Mouse (Mus musculus) embryonic facial prominence, embryonic 12.5 days (tissue): ENCODE results near the gene Mtln. TPM values are rescaled to one million over a fixed set of nuclear protein-coding genes. Genes with fewer than 3 reads are reported as not detected.

Experiments
- ATAC-seq: fragments of 200-750 bp; cut with Nextera tagmentation; 2 replicates; pipeline ENCODE4 v1.8.0; 2017; ENCODE audit not compliant: insufficient number of reproducible peaks, insufficient read depth, low FRiP score, low TSS enrichment
- H3K27ac ChIP-seq: fragments of 300-500 bp; sonication (generic); 2 replicates; pipeline ENCODE4 v1.5.1; 2016; ENCODE audit warnings: mild to moderate bottlenecking
- H3K27me3 ChIP-seq: fragments of 300-500 bp; sonication (generic); 2 replicates; pipeline ENCODE4 v1.6.1; 2016; ENCODE audit warnings: mild to moderate bottlenecking, moderate library complexity
- H3K36me3 ChIP-seq: fragments of 300-500 bp; sonication (generic); 2 replicates; pipeline ENCODE4 v1.6.1; 2016; ENCODE audit warnings: mild to moderate bottlenecking
- H3K4me1 ChIP-seq: fragments of 300-500 bp; sonication (generic); 2 replicates; pipeline ENCODE4 v1.6.1; 2016
- H3K4me2 ChIP-seq: fragments of 300-500 bp; sonication (generic); replicated peaks from 2 replicates; pipeline ENCODE4 v1.6.1; 2016; ENCODE audit warnings: mild to moderate bottlenecking, moderate library complexity
- H3K4me3 ChIP-seq: fragments of 300-500 bp; sonication (generic); 2 replicates; pipeline ENCODE4 v1.5.1; 2016; ENCODE audit warnings: mild to moderate bottlenecking
- H3K9ac ChIP-seq: fragments of 300-500 bp; sonication (generic); 2 replicates; pipeline ENCODE4 v1.6.1; 2016; ENCODE audit warnings: mild to moderate bottlenecking, moderate library complexity
- H3K9me3 ChIP-seq: fragments of 300-500 bp; sonication (generic); 2 replicates; pipeline ENCODE4 v1.6.1; 2016; ENCODE audit warnings: mild to moderate bottlenecking, moderate library complexity
- WGBS: fragments of 180-500 bp; shearing (Covaris S2); methylation state at CpG from one replicate; pipeline ENCODE4 v1.1.7; 2016; 5-methylcytosine and 5-hydroxymethylcytosine counted together
- polyA plus RNA-seq: library from polyadenylated mRNA; unstranded; fragments of >200 nt; fragmentation: Nextera tagmentation; extraction: Ambion mirVana; gene quantifications from 2 replicates; pipeline ENCODE4 v1.2.1, GENCODE M21; 2016

Mtln gene
- 25.5 and 29.9 TPM in 2 replicates for polyA plus RNA-seq

- WGBS: 3% methylated on average over 37 of the region's 37 CpGs
- Histone ChIP-seq H3K9ac (peak within 1 kb of the TSS; percentile 68), H3K4me2 (peak within 1 kb of the TSS; percentile 58), H3K4me1 (peaks cover 16% of the 10 kb centered on the region), H3K27me3 (no peaks in the 10 kb centered on the region), H3K36me3 (no peaks in the 10 kb centered on the region), H3K9me3 (no peaks in the 10 kb centered on the region), H3K4me3 (peak within 1 kb of the TSS; percentile 75), H3K27ac (peak within 1 kb of the TSS; percentile 81)
- peak; percentile 92 for ATAC-seq
These were observed at the start of gene Mtln for GRCm38 (mm10) chr2:127791919-127792603. TSS of gene Mtln (minus strand) at chr2:127792488.

- H3K4me1 ChIP-seq: no peaks in the 10 kb centered on the region
- no peak overlapping the region for H3K9ac ChIP-seq
- no peaks in the 10 kb centered on the region for H3K36me3 ChIP-seq
- H3K4me2 ChIP-seq: no peak overlapping the region
- no peak for ATAC-seq
- WGBS: 82% methylated on average over 1 of the region's 1 CpGs
- no peak overlapping the region for H3K27ac ChIP-seq
- no peaks in the 10 kb centered on the region for H3K9me3 ChIP-seq
- H3K27me3 ChIP-seq: peaks cover 33% of the 10 kb centered on the region
- H3K4me3 ChIP-seq: no peak overlapping the region
These were observed 49.1 kb upstream of the Mtln start for GRCm38 (mm10) chr2:127841402-127841801.

- H3K9ac ChIP-seq: no peak overlapping the region
- H3K4me1 ChIP-seq: no peaks in the 10 kb centered on the region
- no peaks in the 10 kb centered on the region for H3K9me3 ChIP-seq
- H3K4me2 ChIP-seq: no peak overlapping the region
- H3K27ac ChIP-seq: no peak overlapping the region
- H3K4me3 ChIP-seq: no peak overlapping the region
- 12% methylated on average over 11 of the region's 11 CpGs for WGBS
- no peaks in the 10 kb centered on the region for H3K36me3 ChIP-seq
- H3K27me3 ChIP-seq: peaks cover 33% of the 10 kb centered on the region
- ATAC-seq: no peak
These were observed 47.1 kb upstream of the Mtln start for GRCm38 (mm10) chr2:127839425-127839824.

- ATAC-seq: no peak
- H3K9me3 ChIP-seq: no peaks in the 10 kb centered on the region
- H3K4me3 ChIP-seq: no peak within 1 kb of the TSS
- no peaks in the 10 kb centered on the region for H3K36me3 ChIP-seq
- H3K27me3 ChIP-seq: peaks cover 33% of the 10 kb centered on the region
- H3K9ac ChIP-seq: no peak within 1 kb of the TSS
- 65% methylated on average over 7 of the region's 7 CpGs for WGBS
- no peak within 1 kb of the TSS for H3K4me2 ChIP-seq
- no peak within 1 kb of the TSS for H3K27ac ChIP-seq
- H3K4me1 ChIP-seq: no peaks in the 10 kb centered on the region
These were observed 46.3 kb upstream of the Mtln start, which contains the start of gene Acoxl for GRCm38 (mm10) chr2:127838576-127838975. TSS of gene Acoxl (plus strand) at chr2:127838876.

- 12% methylated on average over 2 of the region's 2 CpGs for WGBS
- H3K9ac ChIP-seq: no peak overlapping the region
- ATAC-seq: no peak
- H3K4me3 ChIP-seq: no peak overlapping the region
- H3K4me2 ChIP-seq: no peak overlapping the region
- no peaks in the 10 kb centered on the region for H3K9me3 ChIP-seq
- H3K36me3 ChIP-seq: no peaks in the 10 kb centered on the region
- H3K4me1 ChIP-seq: peaks cover 10% of the 10 kb centered on the region
- peaks cover 3% of the 10 kb centered on the region; the same call in 1 of the 2 replicates for H3K27me3 ChIP-seq
- H3K27ac ChIP-seq: no peak overlapping the region
These were observed 40.5 kb upstream of the Mtln start for GRCm38 (mm10) chr2:127832833-127833190.

- H3K9ac ChIP-seq: peak overlapping the region; percentile 24; the same call in 1 of the 2 replicates
- peak overlapping the region; percentile 65 for H3K4me2 ChIP-seq
- peak overlapping the region; percentile 77 for H3K4me3 ChIP-seq
- H3K4me1 ChIP-seq: peaks cover 10% of the 10 kb centered on the region
- H3K27ac ChIP-seq: no peak overlapping the region
- ATAC-seq: no peak
- WGBS: 42% methylated on average over 11 of the region's 11 CpGs
- peaks cover 3% of the 10 kb centered on the region; the same call in 1 of the 2 replicates for H3K27me3 ChIP-seq
- H3K36me3 ChIP-seq: 0 out of 2 replicates have a peak, but pooled peaks cover under 1% of the 10 kb centered on the region
- no peaks in the 10 kb centered on the region for H3K9me3 ChIP-seq
These were observed 40.0 kb upstream of the Mtln start for GRCm38 (mm10) chr2:127832103-127832832.

GRCm38 (mm10) chr2:127831401-127832102 lies 39.3 kb upstream of the Mtln start, which contains the start of gene Bub1:
TSS of gene Bub1 (minus strand) at chr2:127831865.
- WGBS: under 1% methylated on average over 56 of the region's 56 CpGs
- peak; percentile 90 for ATAC-seq
- Histone ChIP-seq H3K4me1 (peaks cover 10% of the 10 kb centered on the region), H3K4me3 (peak within 1 kb of the TSS; percentile 77), H3K27ac (0 out of 2 replicates have a peak within 1 kb of the TSS, but pooled peaks have one; percentile 50), H3K27me3 (no peaks in the 10 kb centered on the region), H3K9ac (peak within 1 kb of the TSS; percentile 62), H3K36me3 (0 out of 2 replicates have a peak, but pooled peaks cover 5% of the 10 kb centered on the region), H3K4me2 (peak within 1 kb of the TSS; percentile 65), H3K9me3 (no peaks in the 10 kb centered on the region)

GRCm38 (mm10) chr2:127789651-127790270 lies 2.5 kb downstream of the Mtln start:
- Histone ChIP-seq H3K4me1 (peaks cover 16% of the 10 kb centered on the region), H3K9ac (peak overlapping the region; percentile 11; the same call in 1 of the 2 replicates), H3K4me3 (peak overlapping the region; percentile 69; the same call in 1 of the 2 replicates), H3K27ac (no peak overlapping the region), H3K9me3 (no peaks in the 10 kb centered on the region), H3K36me3 (no peaks in the 10 kb centered on the region), H3K4me2 (peak overlapping the region; percentile 58), H3K27me3 (no peaks in the 10 kb centered on the region)
- 22% methylated on average over 9 of the region's 9 CpGs for WGBS
- ATAC-seq: no peak

GRCm38 (mm10) chr2:127789138-127789537 lies 3.1 kb downstream of the Mtln start:
- no peaks in the 10 kb centered on the region for H3K9me3 ChIP-seq
- H3K4me1 ChIP-seq: peaks cover 16% of the 10 kb centered on the region
- peak overlapping the region; percentile 58 for H3K4me2 ChIP-seq
- 6% methylated on average over 11 of the region's 11 CpGs for WGBS
- no peak for ATAC-seq
- peak overlapping the region; percentile 69 for H3K4me3 ChIP-seq
- H3K27ac ChIP-seq: peak overlapping the region; percentile 73
- no peaks in the 10 kb centered on the region for H3K36me3 ChIP-seq
- H3K27me3 ChIP-seq: no peaks in the 10 kb centered on the region
- H3K9ac ChIP-seq: peak overlapping the region; percentile 80; the same call in 1 of the 2 replicates

GRCm38 (mm10) chr2:127788440-127789116 lies 3.7 kb downstream of the Mtln start, which contains the start of gene Nphp1:
TSS of gene Nphp1 (minus strand) at chr2:127788897.
- peak; percentile 86 for ATAC-seq
- H3K4me3 ChIP-seq: peak within 1 kb of the TSS; percentile 69
- H3K9ac ChIP-seq: peak within 1 kb of the TSS; percentile 80
- no peaks in the 10 kb centered on the region for H3K27me3 ChIP-seq
- WGBS: under 1% methylated on average over 40 of the region's 40 CpGs
- peak within 1 kb of the TSS; percentile 73 for H3K27ac ChIP-seq
- H3K4me2 ChIP-seq: peak within 1 kb of the TSS; percentile 58
- H3K4me1 ChIP-seq: peaks cover 16% of the 10 kb centered on the region
- no peaks in the 10 kb centered on the region for H3K36me3 ChIP-seq
- H3K9me3 ChIP-seq: no peaks in the 10 kb centered on the region
